Mouse (Mus musculus) erythroblast, adult 5-6 weeks (primary cell): ENCODE data around the gene Cfap58. TPM values are rescaled to one million over a fixed set of nuclear protein-coding genes. Genes with fewer than 3 reads are reported as not detected.

Source experiments
- ATAC-seq: replicated peaks from 2 replicates; pipeline ENCODE4 v1.8.0; 2016; ENCODE audit warnings: moderate number of reproducible peaks, mild to moderate bottlenecking, moderate TSS enrichment, inconsistent platforms; ENCODE audit not compliant: poor library complexity, low FRiP score, severe bottlenecking
- total RNA-seq, 2 experiments: library from RNA; stranded (forward) in 1 of 2; stranded (reverse) in 1 of 2; fragments of 150-400 nt in 1 of 2; fragments of 200-764, 138-1000 nt in 1 of 2; gene quantifications; 2 replicates each; pipeline versions ENCODE4 v1.2.3 to v1.2.4; 2015 to 2017; ENCODE audit warnings: low replicate concordance in 2 of 2

Cfap58 gene
- total RNA-seq, 2 experiments from 2014 or later: not detected

DNA sequence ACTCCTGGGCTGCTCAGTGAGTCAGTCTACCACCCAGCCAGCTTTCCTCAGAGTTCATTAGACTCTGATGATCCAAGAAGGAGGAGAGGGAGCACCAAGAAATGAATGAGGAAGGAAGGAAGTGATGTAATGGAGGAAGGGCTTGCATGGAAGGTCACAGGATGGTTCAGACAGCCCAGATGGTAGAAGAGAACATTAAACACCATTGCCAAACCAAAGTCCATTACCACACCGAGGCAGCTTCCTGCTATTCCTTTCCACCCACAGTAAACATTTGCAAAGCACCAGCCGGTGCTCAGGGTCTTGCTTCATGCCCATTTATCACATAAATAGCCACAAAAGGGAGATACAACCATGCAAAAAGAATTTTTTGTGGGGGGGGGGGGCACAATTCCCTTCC lies 89.4 kb downstream of the Cfap58 start:
- ATAC-seq: no peak

DNA sequence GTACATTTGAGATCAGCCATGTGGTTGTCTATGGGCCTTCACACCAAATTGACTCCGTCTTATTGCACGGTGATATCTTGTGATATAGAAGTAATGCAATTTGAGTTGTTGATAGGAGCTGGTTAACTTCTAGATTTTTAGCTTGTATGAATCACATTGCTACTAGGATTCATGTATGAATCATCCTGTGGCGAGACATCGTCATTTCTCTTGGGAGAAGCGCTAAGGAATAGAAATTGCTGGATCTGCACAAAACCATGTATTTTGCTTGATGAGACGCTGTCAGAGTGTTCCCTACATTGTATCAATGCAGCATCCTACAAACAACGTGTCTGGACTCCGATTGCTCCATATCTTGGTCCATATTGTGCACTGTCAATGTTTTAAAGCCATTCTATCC lies 102.1 kb downstream of the Cfap58 start:
- no peak for ATAC-seq

DNA sequence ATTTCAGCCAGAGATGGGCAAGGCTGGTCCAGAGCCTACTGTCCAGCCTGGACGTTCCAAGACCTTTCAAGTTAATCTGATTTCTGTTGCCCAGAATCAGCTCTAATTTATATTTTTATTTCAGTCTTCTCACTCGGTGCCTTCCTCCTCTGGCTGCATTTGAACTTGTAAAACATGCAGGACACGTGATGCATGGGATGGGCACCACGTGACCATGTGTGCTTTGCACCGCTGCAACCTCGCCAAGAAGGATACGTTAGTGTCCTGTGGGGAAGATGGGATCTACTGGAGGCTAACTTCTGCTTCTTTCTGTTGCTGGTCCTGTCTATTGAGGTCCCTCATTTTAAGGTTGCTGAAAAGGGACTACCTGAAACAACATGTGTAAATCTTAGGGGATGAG lies 109.8 kb downstream of the Cfap58 start:
- no peak for ATAC-seq

DNA sequence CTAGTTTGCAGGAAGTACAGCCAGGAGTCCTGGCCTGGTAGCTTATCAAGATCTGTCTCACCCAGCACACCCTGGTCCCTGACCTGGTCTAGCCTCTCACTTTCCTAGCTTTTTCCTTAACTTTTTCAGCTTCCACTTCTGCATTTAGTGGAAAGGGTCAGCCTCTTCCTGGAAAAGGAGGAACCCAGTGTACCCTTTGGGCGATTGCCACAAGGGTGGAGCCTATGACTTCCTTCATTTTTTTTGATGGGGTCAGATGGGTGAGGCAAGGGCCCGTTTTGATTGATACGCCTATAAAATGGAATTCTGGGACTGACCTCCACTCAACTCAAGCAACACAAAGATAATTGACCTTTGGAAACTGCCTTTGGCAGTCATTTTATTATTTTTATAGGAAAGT lies 111.9 kb downstream of the Cfap58 start:
- no peak for ATAC-seq

DNA sequence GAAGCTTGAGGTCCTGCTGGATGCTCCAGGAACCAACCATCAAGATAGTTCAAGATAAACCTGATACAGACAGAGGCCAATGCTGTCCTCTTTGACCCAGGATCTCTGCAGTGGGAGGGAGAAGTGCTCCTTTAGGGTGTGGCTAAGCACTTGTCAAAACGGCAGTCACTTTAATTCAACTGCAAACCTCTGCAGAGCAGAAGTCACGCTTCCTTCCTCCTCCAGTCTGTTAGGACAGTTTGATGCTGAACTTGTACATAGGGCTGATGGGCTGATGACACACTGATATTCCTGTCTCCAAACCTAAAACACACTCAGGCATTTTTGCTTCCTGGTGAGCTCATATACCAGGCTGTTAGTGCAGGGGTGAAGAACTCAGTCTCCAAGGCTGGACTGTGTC lies 125.8 kb downstream of the Cfap58 start:
- no peak for ATAC-seq

DNA sequence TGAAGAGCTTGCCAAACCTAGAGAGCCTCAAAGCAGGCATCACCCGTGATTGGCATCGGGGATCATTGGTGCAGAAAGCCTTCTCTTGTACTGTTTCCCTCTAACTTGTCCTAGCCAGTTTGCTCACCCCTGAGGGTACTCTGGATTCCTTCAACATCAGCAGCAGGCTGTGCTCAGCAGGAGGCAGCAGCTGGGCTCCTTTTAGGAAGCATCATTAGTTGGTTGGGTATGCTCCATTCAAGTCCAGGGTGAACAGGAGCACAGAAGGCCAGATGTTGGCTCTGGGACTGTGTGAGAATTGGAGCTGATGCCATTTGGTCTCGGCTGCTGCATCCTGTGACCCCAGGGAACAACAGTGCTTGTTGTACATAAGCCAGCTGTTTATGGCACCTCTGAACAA lies 142.2 kb downstream of the Cfap58 start:
- ATAC-seq: no peak

DNA sequence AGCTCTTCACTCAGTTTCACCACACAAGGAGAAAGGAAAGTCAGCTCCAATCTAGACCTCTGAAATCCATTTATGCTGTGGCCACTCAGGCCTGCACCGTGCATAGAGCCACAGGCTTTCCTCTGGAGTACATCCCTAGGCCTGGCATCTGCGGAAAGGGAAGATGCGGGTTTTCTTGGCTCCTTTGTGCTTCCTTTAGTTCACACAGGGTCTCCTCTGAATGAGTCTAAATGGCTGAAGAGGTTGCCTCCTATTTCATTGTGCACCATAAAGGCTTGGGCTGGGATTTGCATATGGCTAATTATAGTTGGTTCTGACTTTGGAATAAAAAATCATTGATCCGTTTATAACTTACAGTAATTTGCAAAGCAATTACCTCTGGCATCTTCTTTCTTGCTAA lies 144.0 kb downstream of the Cfap58 start:
- no peak for ATAC-seq

Other genes with a start within 250 kb of the Cfap58 start
- gene Col17a1, start 245.6 kb upstream of the Cfap58 start, total RNA-seq (2015; ENCODE audit: low replicate concordance): not detected in 2 replicates
- not detected in 2 replicates for gene Col17a1, start 245.6 kb upstream of the Cfap58 start, total RNA-seq (2017; ENCODE audit: low replicate concordance)
- 25.2 and 26.8 TPM in 2 replicates for gene Sfr1, start 206.0 kb upstream of the Cfap58 start, total RNA-seq (2015; ENCODE audit: low replicate concordance)
- gene Sfr1, start 206.0 kb upstream of the Cfap58 start, total RNA-seq (2017; ENCODE audit: low replicate concordance): 23.4 and 31.6 TPM in 2 replicates
- gene Gsto1, start 82.7 kb upstream of the Cfap58 start, total RNA-seq (2015; ENCODE audit: low replicate concordance): 63.7 and 66.9 TPM in 2 replicates
- gene Gsto1, start 82.7 kb upstream of the Cfap58 start, total RNA-seq (2017; ENCODE audit: low replicate concordance): 18.0 and 37.7 TPM in 2 replicates
- not detected in 2 replicates for gene Gsto2, start 72.1 kb upstream of the Cfap58 start, total RNA-seq (2015; ENCODE audit: low replicate concordance)
- gene Gsto2, start 72.1 kb upstream of the Cfap58 start, total RNA-seq (2017; ENCODE audit: low replicate concordance): not detected in 2 replicates
- not detected in 2 replicates for gene Cfap43, start 18.4 kb upstream of the Cfap58 start, total RNA-seq (2015; ENCODE audit: low replicate concordance)
- gene Cfap43, start 18.4 kb upstream of the Cfap58 start, total RNA-seq (2017; ENCODE audit: low replicate concordance): not detected in 2 replicates
- gene Itprip, start 18.4 kb upstream of the Cfap58 start, total RNA-seq (2015; ENCODE audit: low replicate concordance): 4.6 and 19.0 TPM in 2 replicates
- 3.1 and 7.2 TPM in 2 replicates for gene Itprip, start 18.4 kb upstream of the Cfap58 start, total RNA-seq (2017; ENCODE audit: low replicate concordance)